Comparison of ENCODE assay signal across 7 mouse cellular contexts in the genomic region with DNA sequence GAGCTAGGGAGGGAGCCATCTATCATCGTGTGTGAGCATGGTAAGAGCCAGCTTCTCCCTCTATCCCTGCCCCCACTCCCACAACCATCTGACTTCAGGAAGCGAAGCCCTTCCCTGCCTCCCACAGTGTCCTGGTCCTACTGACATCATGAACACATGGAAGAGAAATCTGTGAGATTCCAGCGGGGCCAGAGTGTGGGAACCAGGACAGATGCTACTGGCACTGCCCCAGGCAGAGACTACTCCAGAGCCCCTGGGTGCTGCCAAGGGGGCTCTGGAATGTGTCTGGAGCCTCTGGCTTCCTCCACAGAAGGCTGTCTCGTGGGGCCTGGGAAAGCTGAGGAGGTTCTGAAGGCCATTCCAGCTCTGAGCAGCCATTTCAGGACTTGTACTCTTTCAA. TPM values are rescaled to one million over a fixed set of nuclear protein-coding genes. Genes with fewer than 3 reads are reported as not detected.
DNase-seq lines count a peak whose midpoint lies in the region; ATAC-seq lines count a peak whose summit lies in the region.

No protein-coding gene starts in this region.

- 0 out of 2 replicates have a peak overlapping the region, but pooled peaks have one; percentile 4 for H3K27ac ChIP-seq in neural tube, embryonic 15.5 days (replicated peaks)

- peak; percentile 44 to 56 for DNase-seq in layer of hippocampus, postnatal 14 days (ENCODE audit: low spot score in 2 of 2)
- no peak for DNase-seq in layer of hippocampus, adult 9-11 months
- peak; percentile 40 to 71 for DNase-seq in gastrocnemius, postnatal 4 days (ENCODE audit: low spot score in 2 of 2)
- DNase-seq in heart, postnatal 36 days, result peak; percentile 68 to 76
- no peak for DNase-seq in adrenal gland, adult 8-10 months
- no peak for DNase-seq in spleen, postnatal 10 days (ENCODE audit: low spot score in 2 of 2)

- H3K4me1 ChIP-seq in neural tube, embryonic 15.5 days, result peaks cover 11% of the 10 kb centered on the region; the same call in 1 of the 2 replicates

- H3K36me3 ChIP-seq in neural tube, embryonic 15.5 days, result no peaks in the 10 kb centered on the region

- ATAC-seq in neural tube, embryonic 15.5 days (ENCODE audit: low FRiP score), result no peak

- peaks cover 7% of the 10 kb centered on the region for H3K27me3 ChIP-seq in neural tube, embryonic 15.5 days (replicated peaks)

- intact Hi-C loops in heart, postnatal 36 days (cut with DNase I), result no loop called here

- no peak overlapping the region for H3K4me3 ChIP-seq in neural tube, embryonic 15.5 days (replicated peaks)

- no peak overlapping the region for H3K9ac ChIP-seq in neural tube, embryonic 15.5 days (replicated peaks)

- H3K4me2 ChIP-seq in neural tube, embryonic 15.5 days, result no peak overlapping the region

- 52% methylated on average over 4 of the region's 4 CpGs for WGBS in neural tube, embryonic 15.5 days

- H3K9me3 ChIP-seq in neural tube, embryonic 15.5 days (replicated peaks), result no peaks in the 10 kb centered on the region

RNA-seq across cellular contexts. Expression of a gene that starts 5.6 kb away (rescaled TPM):
- total RNA-seq in layer of hippocampus, postnatal 14 days (2021), result 1 to 10 TPM; 6.7 to 7.7 TPM
- 10 to 100 TPM; 25.9 to 30.8 TPM for total RNA-seq in gastrocnemius, postnatal 4 days (2021)
- total RNA-seq in heart, postnatal 36 days (2021), result 10 to 100 TPM; 19.5 to 20.7 TPM
- 5.6 and 9.6 TPM in 2 replicates for polyA plus RNA-seq in neural tube, embryonic 15.5 days (2015; fragmentation: Nextera tagmentation; extraction: Ambion mirVana)
- 10 to 100 TPM in 2 of 4 experiments, 1 to 10 TPM in 2; 4.6 to 13.5 (median 8.9) TPM for total RNA-seq in adrenal gland, adult 8-10 months (2022)

RNA-seq across cellular contexts. Expression of a gene that starts 26.4 kb away (rescaled TPM):
- total RNA-seq in layer of hippocampus, postnatal 14 days (2021), result 1 to 10 TPM; 9.3 to 9.8 TPM
- total RNA-seq in gastrocnemius, postnatal 4 days (2021), result 1 to 10 TPM; 3.3 to 9.3 TPM
- 10 to 100 TPM; 45.5 to 58.6 TPM for total RNA-seq in heart, postnatal 36 days (2021)
- 0.17 TPM in 1 of 2 replicates, not detected in the other for polyA plus RNA-seq in neural tube, embryonic 15.5 days (2015; fragmentation: Nextera tagmentation; extraction: Ambion mirVana)
- total RNA-seq in adrenal gland, adult 8-10 months (2022), result 100 to 1,000 TPM in 2 of 4 experiments, 10 to 100 TPM in 2; 65.4 to 137 (median 88.0) TPM

RNA-seq across cellular contexts. Expression of a gene that starts 34.4 kb away (rescaled TPM):
- total RNA-seq in layer of hippocampus, postnatal 14 days (2021), result 10 to 100 TPM; 39.4 to 45.7 TPM
- total RNA-seq in gastrocnemius, postnatal 4 days (2021), result 100 to 1,000 TPM; 209 to 262 TPM
- total RNA-seq in heart, postnatal 36 days (2021), result 100 to 1,000 TPM; 325 to 393 TPM
- polyA plus RNA-seq in neural tube, embryonic 15.5 days (2015; fragmentation: Nextera tagmentation; extraction: Ambion mirVana), result 28.3 and 31.7 TPM in 2 replicates
- total RNA-seq in adrenal gland, adult 8-10 months (2022), result 10 to 100 TPM; 82.8 to 96.1 (median 90.0) TPM

RNA-seq across cellular contexts. Expression of a gene that starts 44.7 kb away (rescaled TPM):
- 100 to 1,000 TPM; 331 to 338 TPM for total RNA-seq in layer of hippocampus, postnatal 14 days (2021)
- under 1 TPM; 0.29 to 0.36 TPM for total RNA-seq in gastrocnemius, postnatal 4 days (2021)
- total RNA-seq in heart, postnatal 36 days (2021), result under 1 TPM; 0.08 TPM
- 33.2 and 34.4 TPM in 2 replicates for polyA plus RNA-seq in neural tube, embryonic 15.5 days (2015; fragmentation: Nextera tagmentation; extraction: Ambion mirVana)
- total RNA-seq in adrenal gland, adult 8-10 months (2022), result 1 to 10 TPM; 5.0 to 9.1 (median 7.2) TPM

Comparison
In these comparisons a context has a peak if more than half of its experiments do, and no peak if none do; other contexts are left out.
1. DNase-seq: peak in layer of hippocampus, postnatal 14 days (2 of 2), gastrocnemius, postnatal 4 days (2 of 2) and heart, postnatal 36 days (2 of 2); none in layer of hippocampus, adult 9-11 months (single experiment), adrenal gland, adult 8-10 months (single experiment) and spleen, postnatal 10 days (0 of 2).
2. RNA of a gene that starts 26.4 kb away (total RNA-seq): 65.4 to 137 TPM in adrenal gland, adult 8-10 months and 45.5 to 58.6 TPM in heart, postnatal 36 days; 9.3 to 9.8 TPM in layer of hippocampus, postnatal 14 days and 3.3 to 9.3 TPM in gastrocnemius, postnatal 4 days; every median in the first group is over 4 times any median in the second.